Mouse (Mus musculus) subcutaneous adipose tissue, adult 2 months (tissue): ENCODE results near the gene Osbp2. TPM values are rescaled to one million over a fixed set of nuclear protein-coding genes. Genes with fewer than 3 reads are reported as not detected.

Experiments
- polyA plus RNA-seq: library from polyadenylated mRNA; depleted of rRNA; stranded (reverse); fragments of >200 nt; gene quantifications from 2 replicates; pipeline ENCODE4 v1.2.3, GENCODE M21; 2012; ENCODE audit warnings: low replicate concordance; rRNA removed

Gene Osbp2
- polyA plus RNA-seq, result 2.4 and 4.8 TPM in 2 replicates

GRCm38 (mm10) chr11:3863454-3864112 is at the start of gene Osbp2:
TSS of gene Osbp2 (minus strand) at chr11:3863903.

GRCm38 (mm10) chr11:3894406-3895281 is 30.9 kb upstream of the Osbp2 start, which contains the start of the genes 4921536K21Rik and Dusp18:
TSS of gene 4921536K21Rik (minus strand) at chr11:3895098.
TSS of gene Dusp18 (plus strand) at chr11:3895240.

Other genes starting within 250 kb of the Osbp2 start
- gene Morc2a, start 214.7 kb downstream of the Osbp2 start, polyA plus RNA-seq, result 12.1 and 22.0 TPM in 2 replicates
- gene 4921536K21Rik, start 31.2 kb upstream of the Osbp2 start, polyA plus RNA-seq, result 0.76 and 0.80 TPM in 2 replicates
- gene Dusp18, start 31.3 kb upstream of the Osbp2 start, polyA plus RNA-seq, result 11.0 and 16.4 TPM in 2 replicates
- gene Slc35e4, start 50.8 kb upstream of the Osbp2 start, polyA plus RNA-seq, result 14.7 and 14.8 TPM in 2 replicates
- 208 and 346 TPM in 2 replicates for gene Tcn2, start 68.3 kb upstream of the Osbp2 start, polyA plus RNA-seq
- gene Pes1, start 100.1 kb upstream of the Osbp2 start, polyA plus RNA-seq, result 37.2 and 61.0 TPM in 2 replicates
- gene 4930556J24Rik, start 112.9 kb upstream of the Osbp2 start, polyA plus RNA-seq, result not detected in 2 replicates
- gene Gal3st1, start 119.7 kb upstream of the Osbp2 start, polyA plus RNA-seq, result 0.49 and 10.0 TPM in 2 replicates
- 0.58 and 1.5 TPM in 2 replicates for gene Sec14l4, start 167.6 kb upstream of the Osbp2 start, polyA plus RNA-seq
- gene Sec14l3, start 200.9 kb upstream of the Osbp2 start, polyA plus RNA-seq, result 0.07 TPM in 1 of 2 replicates, not detected in the other
- 13.4 and 16.3 TPM in 2 replicates for gene Mtfp1, start 231.5 kb upstream of the Osbp2 start, polyA plus RNA-seq